Mouse (Mus musculus): ENCODE measurements at regions not wholly inside any gene's neighbourhood (a gene's known extent, or its start where the extent isn't known, plus 50 kb on each side); places are given as distances from the start of the nearest gene placed in this dataset.

- H3K9me3 ChIP-seq (ENCODE audit: control insufficient read depth), result no peaks in the 10 kb centered on the region
- H3K27ac ChIP-seq (ENCODE audit: low read depth, low read length), result no peak overlapping the region
- H3K4me3 ChIP-seq (ENCODE audit: low read depth, low read length), result no peak overlapping the region
- 88% methylated on average over 3 of the region's 3 CpGs for WGBS
- H3K9ac ChIP-seq (ENCODE audit: low read depth, low read length), result no peak overlapping the region
- no peak overlapping the region for H3K4me2 ChIP-seq (replicated peaks; ENCODE audit: low read depth)
- H3K27me3 ChIP-seq (replicated peaks; ENCODE audit: control insufficient read depth, insufficient read depth, low read length), result no peaks in the 10 kb centered on the region
- no peak for TF ChIP-seq CTCF (IDR thresholded peaks at IDR 0.05; ENCODE audit: low read depth)
- H3K4me1 ChIP-seq (replicated peaks; ENCODE audit: control insufficient read depth, insufficient read depth, low read length), result no peaks in the 10 kb centered on the region
- H3K36me3 ChIP-seq (ENCODE audit: control insufficient read depth, insufficient read depth), result no peaks in the 10 kb centered on the region
- ATAC-seq, result no peak
Measured at GRCm38 (mm10) chr1:35838625-35839024, 229.6 kb upstream of the Hs6st1 start.

- ATAC-seq, result peak; percentile 43
- peak; percentile 74 for TF ChIP-seq CTCF (IDR thresholded peaks at IDR 0.05; ENCODE audit: low read depth)
- Histone ChIP-seq H3K9me3 (ENCODE audit: control insufficient read depth) (no peaks in the 10 kb centered on the region), H3K27ac (ENCODE audit: low read depth, low read length) (no peak overlapping the region), H3K4me3 (ENCODE audit: low read depth, low read length) (no peak overlapping the region), H3K36me3 (ENCODE audit: control insufficient read depth, insufficient read depth) (no peaks in the 10 kb centered on the region), H3K9ac (ENCODE audit: low read depth, low read length) (no peak overlapping the region), H3K27me3 (replicated peaks; ENCODE audit: control insufficient read depth, insufficient read depth, low read length) (no peaks in the 10 kb centered on the region), H3K4me1 (replicated peaks; ENCODE audit: control insufficient read depth, insufficient read depth, low read length) (no peaks in the 10 kb centered on the region), H3K4me2 (replicated peaks; ENCODE audit: low read depth) (no peak overlapping the region)
- 65% methylated on average over 6 of the region's 6 CpGs for WGBS
Measured at GRCm38 (mm10) chr1:35839446-35839845, 228.8 kb upstream of the Hs6st1 start.

GRCm38 (mm10) chr1:35841626-35842025, 226.6 kb upstream of the Hs6st1 start:
- no peak for ATAC-seq
- TF ChIP-seq CTCF (IDR thresholded peaks at IDR 0.05; ENCODE audit: low read depth), result no peak
- no peak overlapping the region for H3K27ac ChIP-seq (ENCODE audit: low read depth, low read length)
- H3K36me3 ChIP-seq (ENCODE audit: control insufficient read depth, insufficient read depth), result no peaks in the 10 kb centered on the region
- WGBS, result 82% methylated on average over 2 of the region's 2 CpGs
- H3K4me3 ChIP-seq (ENCODE audit: low read depth, low read length), result no peak overlapping the region
- no peaks in the 10 kb centered on the region for H3K4me1 ChIP-seq (replicated peaks; ENCODE audit: control insufficient read depth, insufficient read depth, low read length)
- no peak overlapping the region for H3K4me2 ChIP-seq (replicated peaks; ENCODE audit: low read depth)
- H3K9me3 ChIP-seq (ENCODE audit: control insufficient read depth), result no peaks in the 10 kb centered on the region
- H3K27me3 ChIP-seq (replicated peaks; ENCODE audit: control insufficient read depth, insufficient read depth, low read length), result no peaks in the 10 kb centered on the region
- no peak overlapping the region for H3K9ac ChIP-seq (ENCODE audit: low read depth, low read length)

- Histone ChIP-seq H3K9me3 (ENCODE audit: control insufficient read depth) (no peaks in the 10 kb centered on the region), H3K4me2 (replicated peaks; ENCODE audit: low read depth) (no peak overlapping the region), H3K27me3 (replicated peaks; ENCODE audit: control insufficient read depth, insufficient read depth, low read length) (no peaks in the 10 kb centered on the region), H3K36me3 (ENCODE audit: control insufficient read depth, insufficient read depth) (no peaks in the 10 kb centered on the region), H3K27ac (ENCODE audit: low read depth, low read length) (no peak overlapping the region), H3K9ac (ENCODE audit: low read depth, low read length) (no peak overlapping the region), H3K4me3 (ENCODE audit: low read depth, low read length) (no peak overlapping the region), H3K4me1 (replicated peaks; ENCODE audit: control insufficient read depth, insufficient read depth, low read length) (no peaks in the 10 kb centered on the region)
- TF ChIP-seq CTCF (IDR thresholded peaks at IDR 0.05; ENCODE audit: low read depth), result no peak
- no peak for ATAC-seq
- WGBS, result 90% methylated on average over 4 of the region's 4 CpGs
Measured at GRCm38 (mm10) chr1:35842707-35843106, 225.5 kb upstream of the Hs6st1 start.

GRCm38 (mm10) chr1:35843566-35843965, 224.6 kb upstream of the Hs6st1 start:
- Histone ChIP-seq H3K4me2 (replicated peaks; ENCODE audit: low read depth) (no peak overlapping the region), H3K9ac (ENCODE audit: low read depth, low read length) (no peak overlapping the region), H3K36me3 (ENCODE audit: control insufficient read depth, insufficient read depth) (no peaks in the 10 kb centered on the region), H3K9me3 (ENCODE audit: control insufficient read depth) (no peaks in the 10 kb centered on the region), H3K27ac (ENCODE audit: low read depth, low read length) (no peak overlapping the region), H3K27me3 (replicated peaks; ENCODE audit: control insufficient read depth, insufficient read depth, low read length) (no peaks in the 10 kb centered on the region), H3K4me3 (ENCODE audit: low read depth, low read length) (no peak overlapping the region), H3K4me1 (replicated peaks; ENCODE audit: control insufficient read depth, insufficient read depth, low read length) (no peaks in the 10 kb centered on the region)
- TF ChIP-seq CTCF (IDR thresholded peaks at IDR 0.05; ENCODE audit: low read depth), result no peak
- no peak for ATAC-seq
- 77% methylated on average over 3 of the region's 3 CpGs for WGBS

- ATAC-seq, result no peak
- peak; percentile 46 for TF ChIP-seq CTCF (IDR thresholded peaks at IDR 0.05; ENCODE audit: low read depth)
- WGBS, result 56% methylated on average over 11 of the region's 11 CpGs
Measured at GRCm38 (mm10) chr1:35846224-35846936, 221.8 kb upstream of the Hs6st1 start.

More at GRCm38 (mm10) chr1:35846224-35846936, 221.8 kb upstream of the Hs6st1 start:
- Histone ChIP-seq H3K4me1 (replicated peaks; ENCODE audit: control insufficient read depth, insufficient read depth, low read length) (no peaks in the 10 kb centered on the region), H3K27me3 (replicated peaks; ENCODE audit: control insufficient read depth, insufficient read depth, low read length) (no peaks in the 10 kb centered on the region), H3K27ac (ENCODE audit: low read depth, low read length) (no peak overlapping the region), H3K9me3 (ENCODE audit: control insufficient read depth) (no peaks in the 10 kb centered on the region), H3K4me2 (replicated peaks; ENCODE audit: low read depth) (no peak overlapping the region), H3K36me3 (ENCODE audit: control insufficient read depth, insufficient read depth) (no peaks in the 10 kb centered on the region), H3K4me3 (ENCODE audit: low read depth, low read length) (no peak overlapping the region), H3K9ac (ENCODE audit: low read depth, low read length) (no peak overlapping the region)

Measured in intestine, postnatal 0 days (tissue).